Mouse (Mus musculus): ENCODE measurements around the gene Gm28047. TPM values are rescaled to one million over a fixed set of nuclear protein-coding genes. Genes with fewer than 3 reads are reported as not detected.

Gm28047 gene
- polyA plus RNA-seq, 1 experiment, result not detected

DNA sequence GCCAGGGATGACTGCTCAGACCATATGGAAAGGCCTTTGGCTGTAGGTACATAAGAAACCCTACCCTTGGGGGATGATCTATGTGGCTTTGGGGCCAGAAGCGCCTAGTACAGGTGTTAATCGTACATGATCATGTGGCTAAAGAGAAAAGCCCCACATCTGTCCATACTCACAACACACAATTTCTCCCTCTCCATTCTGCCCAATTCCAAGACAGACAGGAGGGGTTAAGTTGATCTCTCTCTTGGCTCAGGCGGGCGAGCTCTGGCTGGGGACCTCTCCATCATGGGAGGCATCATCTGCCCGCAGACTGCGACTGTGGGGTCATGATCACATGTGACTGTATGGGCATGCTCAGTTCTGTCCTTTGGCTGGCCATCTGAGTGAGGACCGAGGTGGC lies 90.9 kb downstream of the Gm28047 start:
- no peaks in the 10 kb centered on the region for H3K79me2 ChIP-seq (ENCODE audit: control insufficient read depth, insufficient read depth)
- no peak for TF ChIP-seq CEBPB (IDR thresholded peaks at IDR 0.05; ENCODE audit: insufficient read depth, poor library complexity, severe bottlenecking)
- TF ChIP-seq TCF3 (IDR thresholded peaks at IDR 0.05; ENCODE audit: insufficient read length, low read depth), result no peak
- no peak overlapping the region for H3ac ChIP-seq (ENCODE audit: control insufficient read depth, insufficient read length)
- H3K4me3 ChIP-seq, result no peak overlapping the region
- no peak overlapping the region for H3K4me2 ChIP-seq (ENCODE audit: low read depth)
- H3K36me3 ChIP-seq (ENCODE audit: control insufficient read depth, insufficient read depth), result peaks cover 96% of the 10 kb centered on the region
- H3K27me3 ChIP-seq (ENCODE audit: control insufficient read depth, insufficient read depth, insufficient read length), result no peaks in the 10 kb centered on the region

GRCm38 (mm10) chr15:102532106-102532900 lies 92.6 kb downstream of the Gm28047 start:
- no peaks in the 10 kb centered on the region for H3K79me2 ChIP-seq (ENCODE audit: control insufficient read depth, insufficient read depth)
- no peak overlapping the region for H3K4me3 ChIP-seq
- peaks cover 94% of the 10 kb centered on the region for H3K36me3 ChIP-seq (ENCODE audit: control insufficient read depth, insufficient read depth)
- H3K27me3 ChIP-seq (ENCODE audit: control insufficient read depth, insufficient read depth, insufficient read length), result no peaks in the 10 kb centered on the region
- H3ac ChIP-seq (ENCODE audit: control insufficient read depth, insufficient read length), result no peak overlapping the region
- no peak overlapping the region for H3K4me2 ChIP-seq (ENCODE audit: low read depth)
- TF ChIP-seq POLR2A (IDR thresholded peaks at IDR 0.05; ENCODE audit: insufficient read length, low read depth), result no peak
- TF ChIP-seq SRF (IDR thresholded peaks at IDR 0.05; ENCODE audit: control insufficient read depth, insufficient read length, low read depth), result no peak
- TF ChIP-seq TCF12 (IDR thresholded peaks at IDR 0.05; ENCODE audit: insufficient read depth, poor library complexity, severe bottlenecking), result no peak
- TF ChIP-seq USF1 (IDR thresholded peaks at IDR 0.05; ENCODE audit: low read depth), result no peak
- TF ChIP-seq REST (IDR thresholded peaks at IDR 0.05; ENCODE audit: insufficient read depth, insufficient read length), result no peak
- no peak for TF ChIP-seq TCF3 (IDR thresholded peaks at IDR 0.05; ENCODE audit: insufficient read length, low read depth)
- TF ChIP-seq CEBPB (IDR thresholded peaks at IDR 0.05; ENCODE audit: insufficient read depth, poor library complexity, severe bottlenecking), result no peak
- no peak for TF ChIP-seq POLR2AphosphoS2 (IDR thresholded peaks at IDR 0.05; ENCODE audit: insufficient read length, low read depth)
- no peak for TF ChIP-seq E2F4 (IDR thresholded peaks at IDR 0.05; ENCODE audit: insufficient read depth)
- TF ChIP-seq MYOD1 (IDR thresholded peaks at IDR 0.05; ENCODE audit: control insufficient read depth in 1 of 3, insufficient read length in 2 of 3, low read depth in 2 of 3), result no peak
- no peak for TF ChIP-seq MYOG (IDR thresholded peaks at IDR 0.05; ENCODE audit: control insufficient read depth in 1 of 3, insufficient read depth in 1 of 3, insufficient read length in 2 of 3, low read depth in 2 of 3)
- no peak for TF ChIP-seq MAX (IDR thresholded peaks at IDR 0.05; ENCODE audit: low read depth)

GRCm38 (mm10) chr15:102531586-102531985 lies 93.3 kb downstream of the Gm28047 start:
- no peak overlapping the region for H3K4me2 ChIP-seq (ENCODE audit: low read depth)
- no peak overlapping the region for H3ac ChIP-seq (ENCODE audit: control insufficient read depth, insufficient read length)
- no peak for TF ChIP-seq REST (IDR thresholded peaks at IDR 0.05; ENCODE audit: insufficient read depth, insufficient read length)
- no peak for TF ChIP-seq MYOG (IDR thresholded peaks at IDR 0.05; ENCODE audit: control insufficient read depth in 1 of 3, insufficient read depth in 1 of 3, insufficient read length in 2 of 3, low read depth in 2 of 3)
- TF ChIP-seq E2F4 (IDR thresholded peaks at IDR 0.05; ENCODE audit: insufficient read depth), result no peak
- H3K79me2 ChIP-seq (ENCODE audit: control insufficient read depth, insufficient read depth), result no peaks in the 10 kb centered on the region
- no peaks in the 10 kb centered on the region for H3K27me3 ChIP-seq (ENCODE audit: control insufficient read depth, insufficient read depth, insufficient read length)
- no peak overlapping the region for H3K4me3 ChIP-seq
- peaks cover 87% of the 10 kb centered on the region for H3K36me3 ChIP-seq (ENCODE audit: control insufficient read depth, insufficient read depth)

DNA sequence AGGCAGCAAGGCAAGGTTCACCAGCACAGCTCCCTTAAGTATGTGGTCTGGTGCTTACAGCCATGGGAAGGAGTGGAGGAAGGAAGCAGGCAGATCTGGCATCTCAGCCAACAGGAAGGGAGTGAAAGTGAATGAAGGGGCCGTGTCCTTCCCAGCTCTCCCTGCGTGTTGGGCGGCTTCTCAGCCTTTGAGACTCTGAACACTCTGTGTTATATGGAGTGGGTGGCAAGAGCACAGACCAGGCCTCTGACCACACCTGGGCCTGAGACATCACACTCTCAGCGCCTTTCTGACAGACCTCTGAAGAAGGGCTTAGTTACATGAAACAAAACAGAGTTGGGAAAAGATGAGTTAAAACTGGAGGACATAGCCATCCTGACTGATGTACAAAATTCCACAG lies 94.3 kb downstream of the Gm28047 start:
- Histone ChIP-seq H3K27me3 (ENCODE audit: control insufficient read depth, insufficient read depth, insufficient read length) (no peaks in the 10 kb centered on the region), H3K4me3 (no peak overlapping the region), H3ac (ENCODE audit: control insufficient read depth, insufficient read length) (no peak overlapping the region), H3K4me2 (ENCODE audit: low read depth) (no peak overlapping the region), H3K36me3 (ENCODE audit: control insufficient read depth, insufficient read depth) (peaks cover 83% of the 10 kb centered on the region), H3K79me2 (ENCODE audit: control insufficient read depth, insufficient read depth) (no peaks in the 10 kb centered on the region)
- TF ChIP-seq USF1 (IDR thresholded peaks at IDR 0.05; ENCODE audit: low read depth) (no peak), TCF3 (IDR thresholded peaks at IDR 0.05; ENCODE audit: insufficient read length, low read depth) (no peak), POLR2A (IDR thresholded peaks at IDR 0.05; ENCODE audit: insufficient read length, low read depth) (no peak), CEBPB (IDR thresholded peaks at IDR 0.05; ENCODE audit: insufficient read depth, poor library complexity, severe bottlenecking) (no peak), REST (IDR thresholded peaks at IDR 0.05; ENCODE audit: insufficient read depth, insufficient read length) (no peak), POLR2AphosphoS2 (IDR thresholded peaks at IDR 0.05; ENCODE audit: insufficient read length, low read depth) (no peak), MAX (IDR thresholded peaks at IDR 0.05; ENCODE audit: low read depth) (no peak), E2F4 (IDR thresholded peaks at IDR 0.05; ENCODE audit: insufficient read depth) (no peak), TCF12 (IDR thresholded peaks at IDR 0.05; ENCODE audit: insufficient read depth, poor library complexity, severe bottlenecking) (no peak)

- Histone ChIP-seq H3K4me2 (ENCODE audit: low read depth) (no peak overlapping the region), H3ac (ENCODE audit: control insufficient read depth, insufficient read length) (no peak overlapping the region), H3K79me2 (ENCODE audit: control insufficient read depth, insufficient read depth) (no peaks in the 10 kb centered on the region), H3K36me3 (ENCODE audit: control insufficient read depth, insufficient read depth) (peaks cover 65% of the 10 kb centered on the region), H3K4me3 (no peak overlapping the region), H3K27me3 (ENCODE audit: control insufficient read depth, insufficient read depth, insufficient read length) (no peaks in the 10 kb centered on the region)
- no peak for TF ChIP-seq SRF (IDR thresholded peaks at IDR 0.05; ENCODE audit: control insufficient read depth, insufficient read length, low read depth)
- no peak for TF ChIP-seq REST (IDR thresholded peaks at IDR 0.05; ENCODE audit: insufficient read depth, insufficient read length)
- no peak for TF ChIP-seq USF1 (IDR thresholded peaks at IDR 0.05; ENCODE audit: low read depth)
- TF ChIP-seq CEBPB (IDR thresholded peaks at IDR 0.05; ENCODE audit: insufficient read depth, poor library complexity, severe bottlenecking), result no peak
- TF ChIP-seq MAX (IDR thresholded peaks at IDR 0.05; ENCODE audit: low read depth), result no peak
- TF ChIP-seq POLR2AphosphoS2 (IDR thresholded peaks at IDR 0.05; ENCODE audit: insufficient read length, low read depth), result no peak
- no peak for TF ChIP-seq MYOD1 (IDR thresholded peaks at IDR 0.05; ENCODE audit: control insufficient read depth in 1 of 3, insufficient read length in 2 of 3, low read depth in 2 of 3)
- TF ChIP-seq TCF12 (IDR thresholded peaks at IDR 0.05; ENCODE audit: insufficient read depth, poor library complexity, severe bottlenecking), result no peak
- TF ChIP-seq POLR2A (IDR thresholded peaks at IDR 0.05; ENCODE audit: insufficient read length, low read depth), result no peak
These were observed 96.5 kb downstream of the Gm28047 start for GRCm38 (mm10) chr15:102528396-102528795.
